Mouse (Mus musculus) cerebellum, adult 18-20 months (tissue): ENCODE results near the gene Impdh2.

ENCODE experiments used
- DNase-seq, 2 experiments: peaks; one replicate each; pipeline ENCODE4 v3.0.0; 2021

The Impdh2 gene

GRCm38 (mm10) chr9:108560227-108560841, at the start of gene Impdh2:
Gene Impdh2 (plus strand): TSS chr9:108560286.
- DNase-seq, result peak; percentile 89 to 91

GRCm38 (mm10) chr9:108516380-108517251, 43.5 kb upstream of the Impdh2 start, which contains the start of gene Qrich1:
Gene Qrich1 (plus strand): TSS chr9:108516806.
- DNase-seq, result peak; percentile 95

DNA sequence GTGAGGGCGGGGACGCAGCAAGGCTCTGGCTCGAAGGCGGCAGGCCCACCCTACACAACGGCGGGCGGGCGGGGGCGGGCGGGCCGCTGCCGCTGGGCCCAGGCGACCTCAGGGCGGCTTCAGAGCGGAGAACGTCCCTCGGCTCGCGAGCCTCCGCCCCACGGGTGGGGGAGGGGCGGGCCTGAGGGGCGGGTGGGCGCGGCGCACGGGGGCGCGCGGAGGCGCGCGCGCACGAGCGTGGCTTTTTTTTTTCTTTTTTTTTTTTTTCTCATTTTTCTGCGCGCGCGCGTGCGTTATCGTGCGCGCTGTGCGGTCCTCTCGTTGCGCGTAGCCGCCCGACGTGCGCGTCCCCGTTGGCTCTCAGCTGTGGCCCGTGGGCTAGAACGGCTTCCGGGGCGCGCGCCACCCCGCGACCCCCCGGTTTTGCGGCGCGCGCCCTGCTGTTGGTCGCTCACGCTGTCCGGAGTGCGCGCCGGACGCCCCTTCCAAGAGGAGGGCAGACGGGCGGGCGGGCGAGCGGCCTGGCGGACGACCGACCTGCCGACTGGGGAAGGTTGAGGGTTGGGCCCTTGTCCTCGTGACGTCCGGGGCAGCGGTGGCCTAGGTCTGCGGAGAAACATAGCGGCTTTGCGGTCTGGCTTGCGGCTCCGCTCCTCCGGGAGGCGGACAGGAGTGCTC, 42.7 kb upstream of the Impdh2 start:
- peak; percentile 81 to 88 for DNase-seq

- no peak for DNase-seq
These were observed 42.2 kb upstream of the Impdh2 start for GRCm38 (mm10) chr9:108517931-108518332.

DNA sequence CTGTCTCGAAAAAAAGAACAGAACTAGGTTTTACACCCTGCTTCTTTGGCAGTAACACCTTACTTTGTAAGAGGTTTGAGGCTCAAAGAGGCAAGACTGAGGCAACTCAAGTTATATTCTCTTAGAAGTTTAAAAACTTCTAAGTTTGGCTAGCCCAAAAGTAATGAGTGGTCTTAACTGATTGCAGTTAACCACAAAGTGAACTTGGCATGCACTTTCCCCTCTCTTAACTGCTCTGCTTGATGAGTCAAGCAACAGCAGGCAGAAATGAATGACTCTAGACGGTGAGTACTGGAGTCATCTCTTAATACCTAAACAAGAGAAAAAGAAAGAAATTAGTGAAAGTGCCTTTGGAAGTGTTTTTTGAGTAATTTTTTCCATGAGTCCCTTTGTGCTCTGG, 38.5 kb upstream of the Impdh2 start:
- no peak for DNase-seq

GRCm38 (mm10) chr9:108523341-108523740, 36.7 kb upstream of the Impdh2 start:
- DNase-seq, result no peak

GRCm38 (mm10) chr9:108525400-108525799, 34.7 kb upstream of the Impdh2 start:
- no peak for DNase-seq

GRCm38 (mm10) chr9:108530954-108531353, 29.1 kb upstream of the Impdh2 start:
- no peak for DNase-seq

DNA sequence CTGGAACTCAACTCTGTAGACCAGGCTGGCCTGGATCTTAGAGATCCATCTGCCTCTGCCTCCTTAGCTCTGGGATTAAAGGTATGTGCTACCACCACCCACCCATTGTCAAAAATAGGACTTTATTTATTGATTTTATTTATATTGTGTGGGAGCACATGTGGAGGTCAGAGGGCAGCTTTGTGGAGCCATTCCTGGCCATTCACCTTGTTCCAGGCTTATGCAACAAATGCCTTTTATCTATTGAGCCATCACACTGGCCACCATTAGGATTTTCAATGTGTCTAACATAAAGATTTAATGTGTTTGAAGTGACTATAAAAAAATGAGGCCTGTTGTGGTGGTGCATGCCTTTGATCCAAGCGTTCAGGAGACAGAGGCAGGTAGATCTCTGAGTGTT, 28.6 kb upstream of the Impdh2 start:
- DNase-seq, result no peak

- no peak for DNase-seq
These were observed 19.2 kb upstream of the Impdh2 start for GRCm38 (mm10) chr9:108540846-108541245.

GRCm38 (mm10) chr9:108545986-108546385, 14.1 kb upstream of the Impdh2 start:
- no peak for DNase-seq

GRCm38 (mm10) chr9:108546875-108547274, 13.2 kb upstream of the Impdh2 start:
- no peak for DNase-seq

- DNase-seq, result no peak
These were observed 917 bp upstream of the Impdh2 start for GRCm38 (mm10) chr9:108559169-108559568.

- DNase-seq, result no peak
These were observed 3.6 kb downstream of the Impdh2 start for GRCm38 (mm10) chr9:108563671-108564070.

DNA sequence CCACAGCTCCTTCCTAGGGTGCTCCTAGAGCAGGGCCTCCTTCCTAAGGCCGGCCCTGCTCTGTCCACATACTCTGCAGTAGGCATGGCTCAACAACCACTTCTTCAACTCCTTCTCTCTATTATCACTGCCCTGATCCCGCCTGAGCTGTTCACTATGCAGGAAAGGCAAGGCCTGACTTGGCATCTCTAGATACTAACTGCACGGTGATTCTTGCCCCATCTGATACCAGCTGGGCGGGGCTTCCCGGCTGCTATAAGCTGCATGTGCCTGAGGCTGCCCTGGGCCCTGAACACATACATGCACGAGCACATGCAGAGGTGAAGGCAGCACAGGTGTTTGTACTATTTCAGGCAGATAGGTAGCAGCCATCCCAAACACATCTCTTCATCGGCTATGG, 4.0 kb downstream of the Impdh2 start:
- no peak for DNase-seq

DNA sequence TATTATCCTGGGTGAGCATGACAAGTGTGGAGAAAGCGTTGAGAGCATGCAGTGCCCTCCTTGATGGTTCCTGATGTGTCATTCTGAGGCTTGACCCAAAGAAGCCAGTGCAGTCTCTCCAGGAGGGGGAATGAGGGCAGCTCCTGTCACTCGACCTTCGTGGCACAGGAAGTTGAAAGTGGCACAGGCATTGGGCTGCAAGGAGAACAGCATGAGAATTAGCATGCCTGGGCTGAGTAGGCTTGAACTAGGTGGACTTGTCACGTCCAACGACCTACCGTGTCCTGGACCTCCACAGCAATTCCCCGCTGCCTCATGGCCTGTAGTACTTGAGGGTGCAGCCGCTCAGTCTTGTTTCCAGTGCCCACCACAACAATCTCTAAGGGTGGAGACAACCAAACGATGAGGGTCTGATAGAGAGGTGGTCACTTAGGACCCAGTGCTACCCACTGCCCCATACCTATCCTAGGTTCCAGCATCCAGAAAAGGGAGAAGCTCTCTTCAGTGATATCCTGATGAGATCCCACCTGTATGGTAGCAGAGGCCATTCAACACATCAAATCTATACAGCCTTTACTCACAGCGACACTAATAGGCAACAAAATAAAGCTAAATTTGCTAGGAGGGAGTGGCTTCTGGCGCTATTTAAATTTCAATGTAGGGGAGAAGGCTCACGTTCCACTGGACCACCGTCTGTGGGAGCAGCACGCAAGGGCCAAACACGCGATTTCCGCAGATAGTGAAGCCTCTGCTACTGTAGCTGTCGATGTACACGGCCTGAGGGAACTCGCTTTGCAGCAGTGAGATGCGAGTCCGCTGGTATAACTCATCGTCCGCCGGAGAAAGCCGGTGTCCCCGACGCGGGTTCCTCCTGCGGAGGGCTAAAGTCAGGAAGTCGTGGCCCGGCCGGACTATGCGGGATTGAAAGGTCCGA, 6.1 kb downstream of the Impdh2 start:
- peak in 1 of 2 experiments; percentile 30 for DNase-seq

- peak; percentile 97 for DNase-seq
These were observed 7.0 kb downstream of the Impdh2 start, which contains the start of gene Ndufaf3 for GRCm38 (mm10) chr9:108566815-108567776. Gene Ndufaf3 (minus strand): TSS chr9:108567434.

GRCm38 (mm10) chr9:108567931-108568419, 7.9 kb downstream of the Impdh2 start:
- no peak for DNase-seq

DNA sequence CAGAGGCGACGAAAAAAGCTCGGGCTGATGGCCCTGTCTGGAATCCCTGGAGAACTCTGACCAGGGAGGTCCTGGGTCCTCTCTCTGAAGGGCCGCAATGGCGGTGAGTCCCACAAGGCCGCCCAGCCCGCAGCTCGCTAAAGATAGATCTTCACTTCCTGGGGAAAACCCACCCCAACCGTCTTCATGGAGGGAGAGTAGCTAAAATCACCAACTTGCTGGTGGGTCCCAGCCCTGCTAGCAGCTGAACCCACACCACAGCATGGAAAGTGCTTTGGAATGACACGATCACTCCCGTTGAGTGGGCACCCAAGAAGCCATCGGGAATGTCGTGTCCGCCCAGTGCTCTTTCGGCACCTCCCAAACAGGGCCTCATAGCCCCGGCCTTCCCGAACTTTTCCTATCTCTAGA, 8.4 kb downstream of the Impdh2 start:
- DNase-seq, result no peak

DNA sequence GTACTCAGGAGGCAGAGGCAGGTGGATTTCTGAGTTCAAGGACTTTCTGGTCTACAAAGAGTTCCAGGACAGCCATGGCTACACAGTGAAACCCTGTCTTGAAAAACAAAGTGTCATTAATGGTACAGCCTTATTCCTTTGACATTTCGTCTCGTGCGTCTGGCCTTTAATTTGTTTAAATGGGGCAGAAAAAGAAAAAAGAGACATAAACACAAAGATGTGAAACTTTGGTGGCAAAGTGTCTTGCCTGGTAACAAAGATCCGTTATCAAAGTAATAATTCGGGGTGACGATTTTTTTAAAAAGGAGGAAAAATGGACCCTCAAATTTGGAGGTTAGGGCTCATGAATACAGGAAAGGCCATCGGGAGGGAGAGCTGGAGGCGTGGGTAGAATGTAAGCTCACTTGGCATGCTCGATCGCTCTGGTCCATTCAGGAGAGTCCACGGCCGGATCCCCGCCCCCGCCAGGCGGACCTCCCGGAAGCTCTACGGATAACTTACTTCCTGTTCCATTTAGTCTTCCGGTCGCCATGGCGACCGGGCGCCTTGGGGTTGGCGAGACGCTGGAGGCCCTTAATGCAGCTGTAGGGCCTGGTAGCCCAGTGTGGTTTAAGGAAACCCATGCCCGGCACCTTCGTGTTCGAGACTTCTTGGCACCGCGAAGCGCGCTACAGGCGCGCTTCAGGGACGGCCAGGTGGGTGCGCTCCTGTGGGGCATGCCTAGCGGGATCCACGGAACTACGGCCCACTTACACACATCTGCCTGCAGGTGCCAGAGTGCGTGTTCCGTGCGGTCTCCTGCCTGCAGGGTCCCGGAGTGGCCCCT, 9.5 kb downstream of the Impdh2 start, which contains the start of gene Dalrd3:
Dalrd3 (plus strand) TSS at position 506 of the 826 bp plus-strand sequence.
- peak; percentile 87 to 94 for DNase-seq
